Mouse (Mus musculus): ENCODE results near the gene Gm21953.
"Not testable (repeated sequence)": the region's sequence is repeated elsewhere in the genome, so short reads cannot be mapped to it uniquely, and the experiment has no call there.

The Gm21953 gene

GRCm38 (mm10) chr4:42293967-42294366 is at the start of gene Gm21953:
Gm21953 (plus strand) TSS chr4:42294267.
- DNase-seq (ENCODE audit: low spot score): not testable (repeated sequence)

- DNase-seq (ENCODE audit: low spot score): not testable (repeated sequence)
Measured at GRCm38 (mm10) chr4:42255467-42255866, 38.6 kb upstream of the Gm21953 start, which contains the start of gene Ccl21b. Ccl21b (plus strand) TSS chr4:42255767.

- DNase-seq (ENCODE audit: low spot score): not testable (repeated sequence)
Measured at GRCm38 (mm10) chr4:42318034-42318433, 24.0 kb downstream of the Gm21953 start, which contains the start of gene Fam205a3. Fam205a3 (plus strand) TSS chr4:42318334.
